Mouse (Mus musculus): Measurements from ENCODE around the gene Hcfc1. TPM values are rescaled to one million over a fixed set of nuclear protein-coding genes. Genes with fewer than 3 reads are reported as not detected.

Hcfc1 gene
- 99.2 and 394 TPM in 2 replicates for polyA plus RNA-seq (2012; ENCODE audit: insufficient read depth, insufficient read length, low replicate concordance, missing spikeins)

- Histone ChIP-seq H3K27ac (ENCODE audit: insufficient read depth, low read depth, low read length) (peak within 1 kb of the TSS; percentile 100), H3K4me3 (ENCODE audit: insufficient read depth, low read depth, low read length) (peak within 1 kb of the TSS; percentile 99), H3K4me1 (ENCODE audit: control insufficient read depth, insufficient read depth, low read length) (peaks cover 12% of the 10 kb centered on the region)
- WGBS = 16% methylated on average over 58 of the region's 58 CpGs
- TF ChIP-seq POLR2A (IDR thresholded peaks at IDR 0.05; ENCODE audit: insufficient read depth, low read depth, low read length) = peak; percentile 44; the same call in 1 of the 2 replicates
- TF ChIP-seq CTCF (IDR thresholded peaks at IDR 0.05; ENCODE audit: insufficient read depth, low read depth, low read length) = no peak
Measured at GRCm38 (mm10) chrX:73966248-73967176, at the start of gene Hcfc1. Gene Hcfc1 (minus strand): TSS chrX:73966357.

GRCm38 (mm10) chrX:74014597-74014996, 48.4 kb upstream of the Hcfc1 start:
- 82% methylated on average over 1 of the region's 1 CpGs for WGBS
- no peak overlapping the region for H3K27ac ChIP-seq (ENCODE audit: insufficient read depth, low read depth, low read length)
- no peak overlapping the region for H3K4me3 ChIP-seq (ENCODE audit: insufficient read depth, low read depth, low read length)
- TF ChIP-seq POLR2A (IDR thresholded peaks at IDR 0.05; ENCODE audit: insufficient read depth, low read depth, low read length) (no peak), CTCF (IDR thresholded peaks at IDR 0.05; ENCODE audit: insufficient read depth, low read depth, low read length) (no peak)
- H3K4me1 ChIP-seq (ENCODE audit: control insufficient read depth, insufficient read depth, low read length) = no peaks in the 10 kb centered on the region

DNA sequence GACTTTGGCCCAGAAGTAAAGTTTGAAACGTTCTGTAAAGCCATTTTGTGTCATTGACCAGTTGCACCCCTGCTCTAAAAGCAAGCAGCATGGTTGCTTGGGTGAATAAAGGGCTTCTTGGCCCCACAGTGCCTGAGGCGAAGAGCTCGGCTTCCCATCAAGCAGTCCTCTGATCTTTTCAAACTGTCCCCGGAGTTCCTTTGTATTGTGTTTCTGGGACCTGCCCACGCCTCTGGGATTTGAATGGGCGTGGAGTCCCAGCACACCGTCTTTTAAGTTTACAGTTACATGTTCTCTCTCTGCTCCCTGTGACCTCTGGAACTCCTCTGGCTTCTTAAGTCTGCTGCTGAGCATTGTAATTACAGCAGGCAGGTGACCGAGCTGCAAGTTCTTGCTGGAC, 41.9 kb upstream of the Hcfc1 start:
- no peaks in the 10 kb centered on the region for H3K4me1 ChIP-seq (ENCODE audit: control insufficient read depth, insufficient read depth, low read length)
- no peak overlapping the region for H3K4me3 ChIP-seq (ENCODE audit: insufficient read depth, low read depth, low read length)
- no peak overlapping the region for H3K27ac ChIP-seq (ENCODE audit: insufficient read depth, low read depth, low read length)
- TF ChIP-seq POLR2A (IDR thresholded peaks at IDR 0.05; ENCODE audit: insufficient read depth, low read depth, low read length) (no peak), CTCF (IDR thresholded peaks at IDR 0.05; ENCODE audit: insufficient read depth, low read depth, low read length) (no peak)
- 33% methylated on average over 8 of the region's 8 CpGs for WGBS

DNA sequence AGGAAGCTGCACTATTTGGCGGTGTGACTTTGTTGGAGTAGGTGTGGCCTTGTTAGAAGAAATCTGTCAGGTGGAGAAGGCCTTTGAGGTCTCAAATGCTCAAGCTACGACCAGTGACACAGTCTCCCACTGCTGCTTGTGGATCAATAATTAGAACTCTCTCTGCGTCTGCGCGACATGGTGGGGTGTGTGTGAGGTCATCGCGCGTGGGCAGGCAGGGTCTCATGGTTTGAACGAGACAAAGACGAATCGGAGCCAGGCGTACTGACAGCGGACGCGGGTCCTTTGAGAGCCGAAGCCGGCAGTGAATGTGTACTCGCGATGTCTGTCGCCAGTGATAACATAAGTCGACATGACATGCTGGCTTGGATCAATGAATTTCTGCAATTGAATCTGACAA, 40.2 kb upstream of the Hcfc1 start:
- no peaks in the 10 kb centered on the region for H3K4me1 ChIP-seq (ENCODE audit: control insufficient read depth, insufficient read depth, low read length)
- no peak overlapping the region for H3K27ac ChIP-seq (ENCODE audit: insufficient read depth, low read depth, low read length)
- no peak overlapping the region for H3K4me3 ChIP-seq (ENCODE audit: insufficient read depth, low read depth, low read length)
- TF ChIP-seq POLR2A (IDR thresholded peaks at IDR 0.05; ENCODE audit: insufficient read depth, low read depth, low read length) = no peak
- no peak for TF ChIP-seq CTCF (IDR thresholded peaks at IDR 0.05; ENCODE audit: insufficient read depth, low read depth, low read length)
- 88% methylated on average over 21 of the region's 21 CpGs for WGBS

DNA sequence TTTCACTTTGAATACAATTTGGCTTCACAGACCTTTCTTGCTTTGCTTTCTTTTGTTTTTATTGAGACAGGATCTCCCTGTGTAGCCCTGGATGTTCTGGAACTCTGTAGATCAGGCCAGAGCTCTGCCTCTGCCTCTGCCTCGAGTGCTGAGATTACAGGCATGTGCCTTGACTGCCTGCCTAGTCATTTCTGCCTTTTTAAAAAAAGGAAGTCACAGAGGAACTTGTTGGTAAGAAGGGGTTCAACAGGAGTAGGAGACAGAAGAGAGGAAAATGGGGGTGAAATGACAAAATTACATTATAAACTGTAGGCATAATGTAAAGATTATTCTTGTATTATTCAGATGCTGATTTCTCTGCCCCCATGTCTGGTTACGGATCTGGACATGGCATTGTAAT, 37.5 kb upstream of the Hcfc1 start:
- 62% methylated on average over 2 of the region's 2 CpGs for WGBS
- Histone ChIP-seq H3K4me3 (ENCODE audit: insufficient read depth, low read depth, low read length) (no peak overlapping the region), H3K27ac (ENCODE audit: insufficient read depth, low read depth, low read length) (no peak overlapping the region), H3K4me1 (ENCODE audit: control insufficient read depth, insufficient read depth, low read length) (no peaks in the 10 kb centered on the region)
- TF ChIP-seq CTCF (IDR thresholded peaks at IDR 0.05; ENCODE audit: insufficient read depth, low read depth, low read length) (no peak), POLR2A (IDR thresholded peaks at IDR 0.05; ENCODE audit: insufficient read depth, low read depth, low read length) (no peak)

DNA sequence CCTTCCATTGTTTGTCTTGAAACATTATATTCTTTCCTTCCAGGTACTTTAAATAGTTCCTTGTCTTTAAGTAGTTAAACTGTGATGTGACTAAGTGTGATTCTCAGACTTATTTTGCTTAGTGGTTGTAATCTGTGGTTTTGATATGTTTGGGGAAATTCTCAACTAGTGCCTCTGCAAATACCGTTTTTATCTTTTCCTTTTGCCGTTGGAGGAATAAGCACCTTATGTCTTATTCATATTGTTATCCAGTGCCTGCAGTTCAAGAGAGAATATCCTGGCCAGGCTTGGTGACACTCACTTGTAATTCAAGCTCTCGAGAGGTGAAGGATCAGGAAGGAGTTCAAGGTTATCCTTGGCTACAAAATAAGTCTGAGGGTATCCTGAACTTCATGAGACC, 34.9 kb upstream of the Hcfc1 start:
- 72% methylated on average over 3 of the region's 3 CpGs for WGBS
- H3K27ac ChIP-seq (ENCODE audit: insufficient read depth, low read depth, low read length) = no peak overlapping the region
- no peak overlapping the region for H3K4me3 ChIP-seq (ENCODE audit: insufficient read depth, low read depth, low read length)
- no peak for TF ChIP-seq POLR2A (IDR thresholded peaks at IDR 0.05; ENCODE audit: insufficient read depth, low read depth, low read length)
- TF ChIP-seq CTCF (IDR thresholded peaks at IDR 0.05; ENCODE audit: insufficient read depth, low read depth, low read length) = no peak
- H3K4me1 ChIP-seq (ENCODE audit: control insufficient read depth, insufficient read depth, low read length) = no peaks in the 10 kb centered on the region

- 18% methylated on average over 8 of the region's 8 CpGs for WGBS
- H3K4me1 ChIP-seq (ENCODE audit: control insufficient read depth, insufficient read depth, low read length) = no peaks in the 10 kb centered on the region
- no peak for TF ChIP-seq POLR2A (IDR thresholded peaks at IDR 0.05; ENCODE audit: insufficient read depth, low read depth, low read length)
- no peak for TF ChIP-seq CTCF (IDR thresholded peaks at IDR 0.05; ENCODE audit: insufficient read depth, low read depth, low read length)
- peak overlapping the region; percentile 73 for H3K27ac ChIP-seq (ENCODE audit: insufficient read depth, low read depth, low read length)
- no peak overlapping the region for H3K4me3 ChIP-seq (ENCODE audit: insufficient read depth, low read depth, low read length)
Measured at GRCm38 (mm10) chrX:73998911-73999869, 33.0 kb upstream of the Hcfc1 start.

DNA sequence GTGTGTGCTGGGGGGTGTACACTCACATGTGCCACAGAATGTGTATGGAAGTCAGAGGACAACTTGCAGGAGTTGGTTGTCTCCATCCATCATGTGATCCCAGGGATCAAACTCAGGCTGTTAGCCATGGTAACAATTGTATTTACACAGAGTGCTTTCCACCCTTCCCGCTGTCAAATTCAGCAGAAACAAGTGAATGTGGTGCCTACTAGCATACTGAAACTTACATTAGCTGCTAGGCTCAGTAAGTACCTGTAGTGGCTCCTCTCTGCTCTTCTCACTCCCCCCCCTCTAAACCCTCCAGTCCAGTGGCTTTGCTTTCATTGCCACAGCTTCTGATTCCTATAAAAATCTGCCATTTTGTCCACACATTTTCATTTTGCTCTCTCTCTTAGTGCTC, 11.6 kb upstream of the Hcfc1 start:
- H3K4me3 ChIP-seq (ENCODE audit: insufficient read depth, low read depth, low read length) = no peak overlapping the region
- WGBS = 67% methylated on average over 1 of the region's 1 CpGs
- no peaks in the 10 kb centered on the region for H3K4me1 ChIP-seq (ENCODE audit: control insufficient read depth, insufficient read depth, low read length)
- no peak for TF ChIP-seq POLR2A (IDR thresholded peaks at IDR 0.05; ENCODE audit: insufficient read depth, low read depth, low read length)
- TF ChIP-seq CTCF (IDR thresholded peaks at IDR 0.05; ENCODE audit: insufficient read depth, low read depth, low read length) = no peak
- no peak overlapping the region for H3K27ac ChIP-seq (ENCODE audit: insufficient read depth, low read depth, low read length)
